Mouse (Mus musculus): ENCODE measurements around the gene Mrpl35.

Gene Mrpl35

GRCm38 (mm10) chr6:71769901-71770690 is 56.7 kb downstream of the Mrpl35 start:
- TF ChIP-seq GATA4 (IDR thresholded peaks at IDR 0.05; ENCODE audit: insufficient replicate concordance, low read length): no peak

- TF ChIP-seq GATA4 (IDR thresholded peaks at IDR 0.05; ENCODE audit: insufficient replicate concordance, low read length): peak; percentile 66; the same call in 1 of the 2 replicates
Observed at GRCm38 (mm10) chr6:71767761-71768160, 59.0 kb downstream of the Mrpl35 start.
